Mouse (Mus musculus) liver, embryonic 14.5 days (tissue): ENCODE measurements around the gene Tmem200c.

ENCODE experiments used
- CTCF ChIP-seq: IDR thresholded peaks from 2 replicates; pipeline ENCODE4 v1.5.1; 2016; ENCODE audit warnings: antibody characterized with exemption, low read depth, control low read depth
- EP300 ChIP-seq: IDR thresholded peaks from 2 replicates; pipeline ENCODE4 v1.6.1; 2016; ENCODE audit warnings: antibody characterized with exemption, low read depth

GRCm38 (mm10) chr17:68864175-68864574 lies 37.8 kb downstream of the Tmem200c start:
- no peak for TF ChIP-seq EP300
- TF ChIP-seq CTCF, result no peak
